Mouse (Mus musculus) olfactory bulb, adult 2 months (tissue): ENCODE data around the gene Zp2. TPM values are rescaled to one million over a fixed set of nuclear protein-coding genes. Genes with fewer than 3 reads are reported as not detected.

ENCODE experiments used
- H3K27ac ChIP-seq: fragments of 200-500 bp; 2 replicates; pipeline ENCODE4 v1.5.1; 2012; ENCODE audit warnings: low read depth, low read length; ENCODE audit not compliant: insufficient read depth
- H3K4me1 ChIP-seq: fragments of 200-500 bp; 2 replicates; pipeline ENCODE4 v1.6.1; 2012; ENCODE audit warnings: low read length; ENCODE audit not compliant: control insufficient read depth, insufficient read depth
- H3K4me3 ChIP-seq: fragments of 200-500 bp; 2 replicates; pipeline ENCODE4 v1.5.1; 2012; ENCODE audit warnings: mild to moderate bottlenecking, low read depth, low read length, moderate library complexity; ENCODE audit not compliant: insufficient read depth
- CTCF ChIP-seq: fragments of 200-500 bp; IDR thresholded peaks from 2 replicates; pipeline ENCODE4 v1.5.1; 2012; ENCODE audit warnings: low read depth, mild to moderate bottlenecking, low read length, moderate library complexity; ENCODE audit not compliant: insufficient read depth
- POLR2A ChIP-seq: fragments of 200-500 bp; IDR thresholded peaks from 2 replicates; pipeline ENCODE4 v1.6.1; 2012; ENCODE audit warnings: mild to moderate bottlenecking, low read depth, low read length, moderate library complexity; ENCODE audit not compliant: insufficient read depth
- WGBS: fragments of 180-500 bp; shearing (Covaris S2); methylation state at CpG from one replicate; pipeline ENCODE4 v1.1.7; 2018; 5-methylcytosine and 5-hydroxymethylcytosine counted together
- polyA plus RNA-seq: library from polyadenylated mRNA; stranded (reverse); fragments of >200 nt; gene quantifications from 2 replicates; pipeline ENCODE4 v1.2.4, GENCODE M21; 2012; ENCODE audit warnings: low replicate concordance; ENCODE audit not compliant: missing spikeins, insufficient read depth, insufficient read length

Zp2 gene
- polyA plus RNA-seq, 1 experiment: not detected

DNA sequence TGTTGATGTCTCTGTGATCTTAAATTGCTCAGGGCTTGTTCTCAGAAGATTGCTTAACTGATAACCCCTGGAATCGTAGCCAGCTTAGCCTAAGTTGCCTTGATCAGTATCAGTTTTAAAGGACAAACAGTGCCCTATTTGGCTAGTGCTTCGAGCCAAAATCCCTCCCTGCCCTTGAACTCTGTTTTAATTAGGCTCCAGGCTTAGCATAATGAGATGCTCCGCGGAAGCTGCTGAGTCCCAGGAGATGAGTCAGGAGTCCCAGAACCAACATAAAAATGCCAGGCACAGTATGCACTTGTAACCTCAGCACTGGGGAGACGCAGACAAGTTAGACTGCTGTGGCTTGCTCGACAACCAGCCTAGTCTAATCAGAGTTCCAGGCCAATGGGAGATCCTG, 27.6 kb downstream of the Zp2 start:
- TF ChIP-seq CTCF (no peak), POLR2A (no peak)
- H3K27ac ChIP-seq: no peak overlapping the region
- H3K4me1 ChIP-seq: no peaks in the 10 kb centered on the region
- no peak overlapping the region for H3K4me3 ChIP-seq
- 24% methylated on average over 6 of the region's 6 CpGs for WGBS

GRCm38 (mm10) chr7:120116976-120117375, 28.1 kb downstream of the Zp2 start:
- TF ChIP-seq POLR2A: no peak
- no peak for TF ChIP-seq CTCF
- H3K4me1 ChIP-seq: no peaks in the 10 kb centered on the region
- no peak overlapping the region for H3K4me3 ChIP-seq
- no peak overlapping the region for H3K27ac ChIP-seq
- 90% methylated on average over 5 of the region's 5 CpGs for WGBS

GRCm38 (mm10) chr7:120109676-120110075, 35.4 kb downstream of the Zp2 start:
- Histone ChIP-seq H3K4me3 (no peak overlapping the region), H3K4me1 (no peaks in the 10 kb centered on the region), H3K27ac (no peak overlapping the region)
- 92% methylated on average over 5 of the region's 5 CpGs for WGBS
- no peak for TF ChIP-seq POLR2A
- no peak for TF ChIP-seq CTCF

DNA sequence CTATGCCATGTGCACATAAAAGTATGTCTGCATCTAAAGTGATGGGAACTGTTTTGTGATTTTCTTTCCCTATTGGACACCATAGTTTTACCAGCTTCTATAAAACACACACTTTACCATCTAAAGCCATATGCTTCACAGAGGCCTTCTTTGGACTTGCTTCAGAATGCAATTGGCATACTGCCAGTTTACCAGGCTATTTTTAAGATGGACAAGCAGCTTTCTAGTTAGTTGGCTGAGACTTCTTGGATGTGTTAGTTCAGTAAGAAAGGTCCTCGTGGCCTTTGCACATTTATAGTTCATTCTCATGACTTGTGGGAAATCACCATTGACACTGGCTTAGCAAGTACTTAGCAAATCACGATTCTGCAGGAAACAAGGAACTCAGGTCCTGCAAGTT, 38.7 kb downstream of the Zp2 start:
- TF ChIP-seq CTCF: no peak
- TF ChIP-seq POLR2A: no peak
- Histone ChIP-seq H3K4me3 (no peak overlapping the region), H3K27ac (no peak overlapping the region), H3K4me1 (peaks cover 14% of the 10 kb centered on the region)
- 29% methylated on average over 2 of the region's 2 CpGs for WGBS

DNA sequence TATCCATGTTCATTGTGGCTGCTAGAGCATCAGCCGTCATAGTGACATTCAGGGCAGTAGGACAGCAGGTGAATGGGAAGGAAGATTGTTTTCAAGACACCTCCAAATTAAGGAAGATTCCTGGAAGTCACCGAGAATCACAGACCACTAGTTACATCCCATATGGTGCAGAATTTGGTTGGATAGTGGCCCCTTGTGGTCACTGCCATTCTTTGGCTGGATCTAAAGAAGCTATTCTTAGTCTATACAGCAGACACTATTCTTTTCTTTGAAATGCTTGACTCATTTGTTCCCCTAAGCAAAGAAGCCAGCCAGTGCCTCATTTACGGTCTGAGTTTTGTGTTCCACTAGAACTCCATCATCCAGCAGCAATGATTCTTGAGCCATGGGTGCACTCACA, 40.1 kb downstream of the Zp2 start:
- 55% methylated on average over 3 of the region's 3 CpGs for WGBS
- Histone ChIP-seq H3K4me3 (no peak overlapping the region), H3K4me1 (peaks cover 14% of the 10 kb centered on the region), H3K27ac (no peak overlapping the region)
- no peak for TF ChIP-seq POLR2A
- TF ChIP-seq CTCF: no peak

- Histone ChIP-seq H3K4me1 (peaks cover 14% of the 10 kb centered on the region), H3K27ac (no peak overlapping the region), H3K4me3 (peak overlapping the region; percentile 54)
- no peak for TF ChIP-seq CTCF
- no peak for TF ChIP-seq POLR2A
- WGBS: 12% methylated on average over 25 of the region's 25 CpGs
Measured at GRCm38 (mm10) chr7:120103019-120103567, 42.0 kb downstream of the Zp2 start.

GRCm38 (mm10) chr7:120102164-120102972, 42.7 kb downstream of the Zp2 start, which contains the start of gene Tmem159:
TSS of gene Tmem159 (plus strand) at chr7:120102353.
- TF ChIP-seq CTCF: no peak
- no peak for TF ChIP-seq POLR2A
- Histone ChIP-seq H3K4me3 (peak within 1 kb of the TSS; percentile 54), H3K4me1 (peaks cover 14% of the 10 kb centered on the region), H3K27ac (no peak within 1 kb of the TSS)
- 3% methylated on average over 42 of the region's 42 CpGs for WGBS

DNA sequence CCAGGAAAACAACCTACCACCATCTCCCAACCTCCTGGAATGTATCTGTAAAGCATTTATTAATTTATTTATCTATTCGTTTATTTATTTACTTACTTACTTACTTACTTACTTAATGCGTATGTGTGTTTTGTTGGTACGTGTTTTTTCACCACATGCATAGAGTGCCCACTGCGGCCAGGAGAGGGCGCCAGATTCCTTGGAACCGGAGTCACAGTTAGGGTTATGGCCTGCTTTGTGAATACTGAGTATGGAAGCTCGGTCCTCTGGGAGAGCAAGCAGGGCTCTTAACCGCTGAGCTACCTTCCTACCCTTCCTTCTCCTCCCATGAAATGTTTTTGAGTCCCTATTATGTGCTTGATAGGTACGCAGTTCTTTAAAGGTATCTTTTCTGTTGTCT, 46.7 kb downstream of the Zp2 start:
- no peak for TF ChIP-seq POLR2A
- TF ChIP-seq CTCF: peak; percentile 47; the same call in 1 of the 2 replicates
- WGBS: 26% methylated on average over 9 of the region's 9 CpGs
- Histone ChIP-seq H3K4me1 (peaks cover 14% of the 10 kb centered on the region), H3K4me3 (no peak overlapping the region), H3K27ac (no peak overlapping the region)

DNA sequence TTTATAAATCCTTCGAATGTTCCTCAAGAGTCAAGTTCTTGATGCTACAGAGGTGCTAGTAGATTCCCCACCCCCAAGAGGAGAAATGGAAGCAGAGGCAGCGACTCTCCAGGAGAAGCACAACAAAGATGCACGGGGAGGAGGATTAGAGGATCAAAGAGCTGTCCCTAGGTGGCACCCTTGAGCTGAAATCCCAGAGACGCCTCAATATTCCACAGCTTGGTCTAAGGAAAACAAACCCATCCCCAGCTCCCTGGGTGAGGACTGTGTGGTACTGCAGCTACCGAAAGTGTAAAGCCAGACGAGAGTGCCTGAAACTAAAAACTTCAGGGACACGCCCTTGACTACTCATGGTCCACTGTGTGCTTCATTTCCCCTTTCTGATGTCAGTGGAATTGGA, 47.2 kb downstream of the Zp2 start:
- Histone ChIP-seq H3K27ac (no peak overlapping the region), H3K4me3 (no peak overlapping the region), H3K4me1 (peaks cover 9% of the 10 kb centered on the region)
- TF ChIP-seq CTCF (0 out of 2 replicates have a peak, but pooled peaks have one; percentile 10), POLR2A (no peak)
- WGBS: 8% methylated on average over 7 of the region's 7 CpGs

GRCm38 (mm10) chr7:120095180-120095579, 49.9 kb downstream of the Zp2 start, which contains the start of gene Dnah3:
TSS of gene Dnah3 (minus strand) at chr7:120095280.
- Histone ChIP-seq H3K27ac (no peak within 1 kb of the TSS), H3K4me1 (no peaks in the 10 kb centered on the region; the same call in 1 of the 2 replicates), H3K4me3 (no peak within 1 kb of the TSS)
- no peak for TF ChIP-seq POLR2A
- TF ChIP-seq CTCF: no peak
- WGBS: 92% methylated on average over 6 of the region's 6 CpGs
